19 mouse cellular contexts compared by ENCODE assay signal in the genomic region with DNA sequence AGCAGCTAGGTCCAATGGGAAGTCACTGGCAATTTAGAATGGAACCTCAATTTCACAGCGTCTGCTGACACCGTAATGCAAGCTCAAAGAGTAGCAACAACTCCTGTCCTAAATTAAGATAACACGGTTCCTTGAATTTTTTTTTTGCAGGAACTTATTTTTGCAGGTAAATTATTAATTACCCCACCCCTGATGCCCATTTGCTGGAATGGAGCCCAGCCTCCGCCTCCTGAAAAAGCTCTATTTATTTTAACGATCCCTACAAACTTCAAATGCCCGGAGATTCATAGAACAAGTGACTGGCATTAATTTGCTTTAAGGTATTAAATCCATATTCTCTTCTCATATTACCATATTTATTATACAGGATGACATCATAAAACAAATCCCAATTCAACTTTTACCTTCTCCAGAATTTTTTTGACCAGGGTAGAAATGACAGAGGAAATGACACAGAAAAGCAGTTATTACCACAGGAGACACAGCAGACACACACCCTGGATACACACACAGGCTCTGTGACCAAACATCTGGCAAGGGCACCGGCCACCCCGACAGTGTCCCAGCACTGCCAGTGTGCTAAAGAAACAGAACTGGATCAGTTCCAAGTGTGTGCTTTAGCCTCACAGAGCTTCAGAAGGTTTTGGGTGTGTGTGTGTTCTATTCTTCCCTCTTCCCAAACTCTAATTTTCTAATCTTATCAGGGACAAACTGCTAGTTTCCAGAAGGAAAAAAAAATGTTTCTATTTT. TPM values are rescaled to one million over a fixed set of nuclear protein-coding genes. Genes with fewer than 3 reads are reported as not detected.
DNase-seq lines count a peak whose midpoint lies in the region; ATAC-seq and TF ChIP-seq lines count a peak whose summit lies in the region.
"Had no signal": no experiment of that assay in that cellular context is flagged by ENCODE, and none has a peak within 500 bp of the region (broad histone marks: within the 10 kb centered on the region; RNA-seq: fewer than 3 reads in every experiment).

No protein-coding gene starts in this region.

- no peaks in the 10 kb centered on the region for H3K27me3 ChIP-seq in lung, embryonic 14.5 days (ENCODE audit: insufficient read depth, low read length)
- H3K27me3 ChIP-seq in lung, postnatal 0 days (replicated peaks; ENCODE audit: insufficient read depth, low read length), result no peaks in the 10 kb centered on the region
- no peaks in the 10 kb centered on the region for H3K27me3 ChIP-seq in kidney, embryonic 16.5 days (ENCODE audit: insufficient read depth, low read length)
- H3K27me3 ChIP-seq in small intestine, adult 2 months (ENCODE audit: control insufficient read depth, insufficient read depth, low read length), result no peaks in the 10 kb centered on the region
- H3K27me3 ChIP-seq: embryonic facial prominence, embryonic 12.5 days; heart, embryonic 13.5 days had no signal

- no peak for ATAC-seq in lung, embryonic 14.5 days (ENCODE audit: insufficient read depth)
- ATAC-seq in lung, postnatal 0 days, result no peak
- no peak for ATAC-seq in kidney, embryonic 16.5 days (ENCODE audit: low FRiP score, low TSS enrichment)
- ATAC-seq: inflammation-experienced regulatory T-cells, adult 6 months had no signal

- no peaks in the 10 kb centered on the region for H3K9me3 ChIP-seq in lung, embryonic 14.5 days (ENCODE audit: low read depth, low read length)
- H3K9me3 ChIP-seq in lung, postnatal 0 days (ENCODE audit: low read length), result no peaks in the 10 kb centered on the region
- H3K9me3 ChIP-seq in kidney, embryonic 16.5 days (ENCODE audit: low read length), result no peaks in the 10 kb centered on the region
- H3K9me3 ChIP-seq: embryonic facial prominence, embryonic 12.5 days; heart, embryonic 13.5 days; midbrain, embryonic 10.5 days had no signal

- TF ChIP-seq POLR2A in small intestine, adult 2 months (IDR thresholded peaks at IDR 0.05; ENCODE audit: low read depth, low read length), result no peak

- no peak for TF ChIP-seq CTCF in lung, embryonic 14.5 days (IDR thresholded peaks at IDR 0.05; ENCODE audit: low read depth)
- TF ChIP-seq CTCF in lung, postnatal 0 days (IDR thresholded peaks at IDR 0.05), result no peak
- TF ChIP-seq CTCF in small intestine, adult 2 months (IDR thresholded peaks at IDR 0.05; ENCODE audit: extremely low read depth, insufficient read length, insufficient replicate concordance, low read depth, low read length), result no peak

- no peak overlapping the region for H3K4me2 ChIP-seq in lung, embryonic 14.5 days
- H3K4me2 ChIP-seq in lung, postnatal 0 days (replicated peaks; ENCODE audit: low read depth, low read length), result no peak overlapping the region
- H3K4me2 ChIP-seq in kidney, embryonic 16.5 days (replicated peaks; ENCODE audit: low read depth, low read length), result 0 out of 2 replicates have a peak overlapping the region, but pooled peaks have one; percentile 25
- H3K4me2 ChIP-seq: embryonic facial prominence, embryonic 12.5 days; heart, embryonic 13.5 days had no signal

- H3K9ac ChIP-seq in lung, embryonic 14.5 days, result no peak overlapping the region
- no peak overlapping the region for H3K9ac ChIP-seq in lung, postnatal 0 days (replicated peaks; ENCODE audit: low read depth)
- no peak overlapping the region for H3K9ac ChIP-seq in kidney, embryonic 16.5 days (replicated peaks; ENCODE audit: low read length)
- H3K9ac ChIP-seq: embryonic facial prominence, embryonic 12.5 days; heart, embryonic 13.5 days had no signal

- TF ChIP-seq EP300 in lung, postnatal 0 days (IDR thresholded peaks at IDR 0.05), result no peak

- DNase-seq in adrenal gland, postnatal 14 days, result peak; percentile 43
- DNase-seq in adrenal gland, postnatal 25 days, result no peak
- peak; percentile 18 for DNase-seq in lung, embryonic 14.5 days
- DNase-seq in lung, postnatal 0 days (ENCODE audit: low spot score), result no peak
- DNase-seq in neural tube, embryonic 10.5 days (ENCODE audit: extremely low spot score, low spot score), result no peak
- DNase-seq in thymus, postnatal 10 days (ENCODE audit: low spot score in 2 of 2), result no peak
- DNase-seq: cerebellum, adult 11 months; cerebellum, postnatal 36 days; gastrocnemius, adult 2 months; layer of hippocampus, postnatal 36 days; left cerebral cortex, postnatal 4 days; right cerebral cortex, postnatal 4 days had no signal

- H3K4me3 ChIP-seq in lung, embryonic 14.5 days (ENCODE audit: low read depth, low read length), result no peak overlapping the region
- no peak overlapping the region for H3K4me3 ChIP-seq in lung, postnatal 0 days (ENCODE audit: low read depth, low read length)
- no peak overlapping the region for H3K4me3 ChIP-seq in kidney, embryonic 16.5 days (ENCODE audit: low read length)
- no peak overlapping the region for H3K4me3 ChIP-seq in small intestine, adult 2 months (ENCODE audit: low read depth, low read length)
- H3K4me3 ChIP-seq: embryonic facial prominence, embryonic 12.5 days; gastrocnemius, adult 2 months; heart, embryonic 13.5 days; midbrain, embryonic 10.5 days; myocyte had no signal

- 67% methylated on average over 8 of the region's 8 CpGs for WGBS in lung, embryonic 14.5 days
- WGBS in lung, postnatal 0 days, result 56% methylated on average over 8 of the region's 8 CpGs
- 53% methylated on average over 8 of the region's 8 CpGs for WGBS in kidney, embryonic 16.5 days
- 21% methylated on average over 8 of the region's 8 CpGs for WGBS in small intestine, adult 2 months

- H3K27ac ChIP-seq in lung, embryonic 14.5 days (ENCODE audit: low read depth), result no peak overlapping the region
- H3K27ac ChIP-seq in lung, postnatal 0 days (ENCODE audit: low read length), result no peak overlapping the region
- H3K27ac ChIP-seq in kidney, embryonic 16.5 days (ENCODE audit: low read length), result no peak overlapping the region
- H3K27ac ChIP-seq in small intestine, adult 2 months (ENCODE audit: insufficient read depth, low read depth, low read length), result peak overlapping the region; percentile 86
- H3K27ac ChIP-seq: embryonic facial prominence, embryonic 12.5 days; heart, embryonic 13.5 days; midbrain, embryonic 10.5 days had no signal

- H3K4me1 ChIP-seq in lung, embryonic 14.5 days (ENCODE audit: insufficient read depth), result peaks cover 2% of the 10 kb centered on the region; the same call in 1 of the 2 replicates
- no peaks in the 10 kb centered on the region for H3K4me1 ChIP-seq in lung, postnatal 0 days (ENCODE audit: insufficient read depth, low read depth, low read length)
- peaks cover 38% of the 10 kb centered on the region for H3K4me1 ChIP-seq in kidney, embryonic 16.5 days (ENCODE audit: insufficient read depth, low read length)
- peaks cover 27% of the 10 kb centered on the region for H3K4me1 ChIP-seq in small intestine, adult 2 months (ENCODE audit: control insufficient read depth, insufficient read depth, insufficient read length, low read length)

- H3K36me3 ChIP-seq in lung, embryonic 14.5 days (ENCODE audit: insufficient read depth), result peaks cover 22% of the 10 kb centered on the region
- no peaks in the 10 kb centered on the region for H3K36me3 ChIP-seq in lung, postnatal 0 days (ENCODE audit: insufficient read depth, low read length)
- peaks cover 29% of the 10 kb centered on the region for H3K36me3 ChIP-seq in kidney, embryonic 16.5 days (ENCODE audit: insufficient read depth, low read length)
- H3K36me3 ChIP-seq in small intestine, adult 2 months (ENCODE audit: control insufficient read depth, insufficient read depth, low read length), result peaks cover 21% of the 10 kb centered on the region

RNA-seq across cellular contexts. Expression of gene Cisd1, which starts 6.4 kb away (rescaled TPM):
- total RNA-seq in adrenal gland, postnatal 14 days (2021), result 150 and 159 TPM in 2 replicates
- 95.3 and 110 TPM in 2 replicates for total RNA-seq in adrenal gland, postnatal 25 days (2021)
- polyA plus RNA-seq in lung, embryonic 14.5 days (2014; fragmentation: Nextera tagmentation; extraction: Ambion mirVana), result 93.7 and 94.5 TPM in 2 replicates
- 84.4 and 86.3 TPM in 2 replicates for polyA plus RNA-seq in lung, postnatal 0 days (2015; fragmentation: Nextera tagmentation; extraction: Ambion mirVana)
- 137 and 139 TPM in 2 replicates for polyA plus RNA-seq in kidney, embryonic 16.5 days (2015; fragmentation: Nextera tagmentation; extraction: Ambion mirVana)
- polyA plus RNA-seq in small intestine, adult 2 months (2012; rRNA removed), result 47.2 and 75.8 TPM in 2 replicates

RNA-seq across cellular contexts. Expression of gene Ipmk, which starts 9.2 kb away (rescaled TPM):
- total RNA-seq in adrenal gland, postnatal 14 days (2021), result 15.3 and 15.7 TPM in 2 replicates
- total RNA-seq in adrenal gland, postnatal 25 days (2021), result 17.2 and 21.9 TPM in 2 replicates
- polyA plus RNA-seq in lung, embryonic 14.5 days (2014; fragmentation: Nextera tagmentation; extraction: Ambion mirVana), result 16.0 and 17.2 TPM in 2 replicates
- 11.5 and 12.0 TPM in 2 replicates for polyA plus RNA-seq in lung, postnatal 0 days (2015; fragmentation: Nextera tagmentation; extraction: Ambion mirVana)
- 15.6 and 16.1 TPM in 2 replicates for polyA plus RNA-seq in kidney, embryonic 16.5 days (2015; fragmentation: Nextera tagmentation; extraction: Ambion mirVana)
- 35.2 and 111 TPM in 2 replicates for polyA plus RNA-seq in small intestine, adult 2 months (2012; rRNA removed)

RNA-seq across cellular contexts. Expression of gene Ube2d1, which starts 53.3 kb away (rescaled TPM):
- 19.2 and 20.5 TPM in 2 replicates for total RNA-seq in adrenal gland, postnatal 14 days (2021)
- total RNA-seq in adrenal gland, postnatal 25 days (2021), result 24.2 and 26.2 TPM in 2 replicates
- 71.6 and 74.1 TPM in 2 replicates for polyA plus RNA-seq in lung, embryonic 14.5 days (2014; fragmentation: Nextera tagmentation; extraction: Ambion mirVana)
- 31.9 and 33.6 TPM in 2 replicates for polyA plus RNA-seq in lung, postnatal 0 days (2015; fragmentation: Nextera tagmentation; extraction: Ambion mirVana)
- polyA plus RNA-seq in kidney, embryonic 16.5 days (2015; fragmentation: Nextera tagmentation; extraction: Ambion mirVana), result 54.3 and 66.1 TPM in 2 replicates
- 10.2 and 18.4 TPM in 2 replicates for polyA plus RNA-seq in small intestine, adult 2 months (2012; rRNA removed)

Comparison
In these comparisons a context has a peak if more than half of its experiments do, and no peak if none do; other contexts are left out.
1. DNase-seq: peak in adrenal gland, postnatal 14 days (single experiment) and lung, embryonic 14.5 days (single experiment); none in adrenal gland, postnatal 25 days (single experiment), lung, postnatal 0 days (single experiment), neural tube, embryonic 10.5 days (single experiment) and thymus, postnatal 10 days (0 of 2).